Mouse (Mus musculus) fibroblast of lung, adult 2 months (primary cell): Measurements from ENCODE around the gene Fstl1.

Experiments
- DNase-seq: peaks from one replicate; pipeline ENCODE4 v3.0.0-alpha.2; 2011; ENCODE audit warnings: low read depth

Gene Fstl1

DNA sequence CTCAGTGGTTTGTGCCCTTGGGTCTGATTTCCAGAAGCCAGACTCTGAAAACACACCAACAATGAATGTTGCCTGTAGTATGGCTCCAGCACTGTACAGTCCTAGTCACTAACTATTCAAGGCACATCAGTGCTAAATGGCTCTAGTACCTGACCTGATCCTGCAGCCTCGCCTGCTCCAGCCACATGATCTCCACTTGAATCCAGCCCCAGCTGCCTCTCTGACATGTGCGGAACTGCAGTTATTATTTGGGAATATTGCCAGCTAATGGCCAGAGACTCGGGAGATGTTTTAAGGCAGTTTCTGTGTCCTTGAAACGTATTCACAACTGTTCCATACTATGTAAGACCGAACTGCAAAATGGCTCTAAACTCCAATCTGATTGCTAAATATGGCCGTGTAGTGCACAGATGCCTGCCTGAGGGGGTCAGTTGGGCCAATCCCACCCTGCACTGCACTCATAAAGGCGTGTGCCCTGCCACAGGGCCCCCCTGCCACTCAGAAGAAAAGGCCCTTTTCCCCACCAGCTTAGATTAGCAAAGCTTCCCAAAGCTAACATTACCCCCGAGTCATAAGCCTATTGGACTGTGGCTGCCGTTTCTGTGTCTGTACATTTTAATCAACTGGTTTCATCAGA, 11.0 kb downstream of the Fstl1 start:
- no peak for DNase-seq

DNA sequence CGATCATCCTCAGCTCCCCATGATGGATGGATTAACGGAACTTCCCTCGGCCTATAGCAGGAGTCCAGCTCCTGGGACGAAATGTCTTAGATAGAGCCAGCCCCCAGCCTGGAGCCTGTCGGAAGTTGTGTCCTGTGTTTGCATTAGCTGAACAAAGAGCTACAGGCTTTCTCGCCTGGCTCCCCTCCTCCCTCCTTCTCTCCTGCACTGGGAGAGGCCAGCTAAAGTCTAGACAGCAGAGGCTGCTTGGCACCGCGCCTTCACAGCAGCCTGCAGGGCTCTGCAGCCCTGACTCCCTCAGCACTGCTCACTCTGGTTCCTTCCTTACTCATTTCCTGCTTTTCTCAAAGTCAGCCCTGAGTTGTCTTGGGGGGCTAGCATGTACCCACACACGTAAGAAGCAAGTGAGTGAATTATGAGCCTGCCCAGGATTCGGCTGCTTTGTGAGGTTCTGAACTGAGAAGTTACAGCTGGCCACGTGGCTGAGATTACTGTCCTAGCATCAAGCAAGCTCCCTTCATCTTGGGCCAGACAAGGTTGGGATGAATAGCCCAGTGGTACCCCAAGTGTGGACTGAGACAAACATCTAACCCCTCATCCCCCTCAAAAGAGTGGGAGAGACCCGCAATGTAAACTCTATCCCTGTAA, 11.8 kb downstream of the Fstl1 start:
- DNase-seq, result peak; percentile 91

DNA sequence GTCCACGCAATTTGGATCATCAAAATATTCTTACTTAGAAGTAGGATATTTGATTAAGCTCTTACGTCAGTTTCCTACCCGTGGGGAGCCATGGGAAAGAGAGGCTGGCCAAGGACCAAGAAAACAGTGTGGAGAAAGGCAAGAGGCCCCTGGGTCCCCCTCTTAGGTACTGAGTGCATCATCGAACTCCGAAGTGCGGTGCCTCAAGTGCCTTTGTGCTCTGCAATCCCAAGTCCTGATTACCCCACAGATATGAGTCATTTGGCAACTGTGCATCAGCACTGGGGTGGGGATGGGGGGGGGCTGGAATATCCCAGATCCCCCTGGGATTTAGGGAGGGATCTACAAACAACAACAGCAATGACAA, 12.3 kb downstream of the Fstl1 start:
- DNase-seq, result no peak

DNA sequence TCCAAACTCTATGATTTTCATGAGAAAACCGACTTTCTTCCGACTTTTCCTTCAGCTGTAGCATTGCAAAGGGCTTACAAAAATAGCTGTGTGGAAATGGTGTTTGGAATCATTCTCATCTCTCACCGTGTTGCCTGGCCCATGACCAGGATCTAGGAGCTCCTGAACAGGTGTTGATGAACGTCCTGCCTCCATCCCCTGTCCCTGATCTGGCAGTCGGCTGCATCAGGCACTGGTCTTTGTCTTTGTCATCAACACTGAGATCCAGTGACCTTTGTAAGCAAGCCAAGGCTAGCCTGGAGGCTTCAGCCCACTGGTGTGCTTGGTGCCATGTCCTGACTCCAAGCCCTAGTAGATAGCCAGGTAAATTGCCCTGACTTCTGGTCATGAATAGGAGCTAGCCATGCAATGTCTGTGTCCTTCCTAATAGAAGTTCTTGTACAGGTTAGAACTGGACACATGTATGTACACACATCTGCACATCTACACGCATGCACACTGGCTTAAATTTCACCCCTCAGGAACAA, 12.8 kb downstream of the Fstl1 start:
- DNase-seq, result no peak

DNA sequence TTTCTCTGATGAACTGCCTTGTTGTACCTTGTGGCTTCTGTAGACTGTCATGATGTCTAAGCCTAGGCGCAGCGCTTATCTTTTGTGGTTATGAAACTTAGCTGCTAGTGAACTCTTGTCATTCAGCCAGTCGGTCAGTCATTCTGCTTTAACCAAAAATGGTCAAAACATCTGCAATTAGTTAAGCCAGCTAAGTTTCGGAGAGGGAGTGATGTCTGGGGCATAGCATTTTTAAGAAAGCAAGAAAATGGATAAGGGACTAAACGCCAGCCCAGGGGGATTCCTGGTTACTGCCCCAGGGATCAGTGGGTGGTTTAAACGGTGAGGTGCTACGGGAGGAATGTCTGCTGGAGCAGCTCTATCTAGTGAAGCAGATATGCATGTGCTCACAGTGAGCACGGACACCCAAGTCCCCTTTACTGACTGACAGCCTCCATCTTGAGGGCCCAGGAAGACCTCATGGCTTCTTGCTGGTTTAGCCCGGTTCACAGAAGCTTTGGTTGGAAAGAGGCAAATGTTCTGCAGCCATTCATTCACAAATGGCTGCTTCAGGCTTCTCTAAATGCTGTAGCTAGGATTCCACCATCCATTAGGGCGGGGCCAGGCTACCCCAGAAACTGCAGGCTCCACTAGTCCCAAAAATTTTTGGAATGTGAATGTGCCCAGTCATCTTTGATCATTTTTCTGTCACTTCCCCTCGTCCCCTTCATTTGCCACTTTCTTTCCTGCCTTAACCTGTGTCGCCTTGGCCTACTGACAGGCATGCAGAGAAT, 13.5 kb downstream of the Fstl1 start:
- DNase-seq, result peak; percentile 91

DNA sequence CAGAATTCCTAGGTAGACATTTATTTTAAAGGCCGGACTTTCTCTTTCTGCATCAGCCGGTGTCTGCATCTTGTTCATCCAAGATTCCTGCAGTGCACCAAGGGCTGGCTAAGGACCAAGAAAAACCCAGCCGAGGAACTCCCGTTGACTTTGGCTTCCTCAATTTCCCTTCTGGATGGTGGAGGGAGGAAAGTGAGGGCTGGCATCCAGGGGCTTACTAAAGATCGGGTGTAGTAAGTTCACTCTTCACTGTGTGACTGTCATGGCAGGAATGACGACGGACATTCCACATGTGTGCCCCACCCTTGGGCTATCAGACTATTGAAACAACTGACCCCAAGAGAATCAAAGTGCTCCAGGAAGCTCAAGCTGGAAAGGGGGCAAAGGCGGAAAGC, 14.1 kb downstream of the Fstl1 start:
- DNase-seq, result no peak

DNA sequence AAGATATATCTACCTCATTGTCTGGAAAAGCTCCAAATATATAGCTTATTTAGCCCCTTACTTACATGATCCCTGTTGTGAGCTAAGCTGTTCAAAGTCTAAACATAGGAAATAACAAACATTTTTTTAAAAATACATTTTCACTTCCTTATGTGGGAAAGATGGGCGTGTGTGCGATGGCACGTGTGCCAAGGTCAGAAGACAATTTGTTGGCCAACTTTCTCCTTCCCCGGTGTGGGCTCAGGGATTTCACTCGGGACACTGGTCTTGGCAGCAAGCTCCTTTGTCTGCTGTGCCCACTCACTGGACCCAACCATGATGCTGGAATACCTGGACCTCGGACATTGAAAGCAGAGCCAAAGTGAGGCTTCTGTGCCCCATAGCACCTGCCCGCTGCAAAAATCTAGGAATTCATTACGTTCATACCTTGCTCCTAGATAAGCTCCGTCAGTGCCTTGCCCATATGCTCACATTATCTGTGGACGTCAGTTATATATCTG, 19.0 kb downstream of the Fstl1 start:
- DNase-seq, result no peak

DNA sequence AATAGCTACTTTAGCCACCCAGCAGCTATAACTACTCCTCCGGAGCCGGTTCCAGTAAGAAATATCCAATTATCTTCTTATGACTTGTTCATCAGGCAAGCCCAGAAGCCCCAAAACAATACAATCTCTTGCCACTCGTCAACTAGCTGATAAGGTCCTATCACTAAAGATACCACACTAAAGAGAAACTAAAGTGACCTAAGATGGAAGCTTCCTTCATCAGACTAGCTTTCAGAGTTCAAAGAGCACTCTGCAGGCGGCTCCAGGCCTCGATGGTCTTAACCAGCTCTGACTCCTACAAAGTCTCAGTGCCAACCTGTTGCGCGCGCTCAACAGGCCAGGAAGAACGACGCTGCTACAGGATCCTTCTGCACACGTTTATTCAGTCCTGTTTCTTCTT, 19.6 kb downstream of the Fstl1 start:
- DNase-seq, result no peak

DNA sequence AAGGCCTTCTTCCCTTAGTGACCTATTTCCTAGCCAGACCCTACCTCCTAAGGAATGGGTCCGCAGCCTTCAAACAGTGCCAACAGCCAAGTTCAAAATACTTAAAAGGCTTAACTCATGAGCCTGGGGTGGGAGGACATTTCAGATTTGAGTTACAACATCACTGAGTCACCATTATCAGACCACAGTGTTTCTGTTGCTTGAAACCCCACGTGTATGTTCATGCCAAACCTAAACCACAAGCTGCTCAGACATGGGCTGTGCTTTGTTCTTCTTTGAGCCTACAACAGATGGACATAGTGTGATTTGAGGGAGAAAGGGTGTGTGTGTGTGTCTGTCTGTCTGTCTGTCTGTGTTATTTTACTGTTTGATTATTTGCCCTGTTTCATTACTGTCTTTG, 24.4 kb downstream of the Fstl1 start:
- DNase-seq, result peak; percentile 96

DNA sequence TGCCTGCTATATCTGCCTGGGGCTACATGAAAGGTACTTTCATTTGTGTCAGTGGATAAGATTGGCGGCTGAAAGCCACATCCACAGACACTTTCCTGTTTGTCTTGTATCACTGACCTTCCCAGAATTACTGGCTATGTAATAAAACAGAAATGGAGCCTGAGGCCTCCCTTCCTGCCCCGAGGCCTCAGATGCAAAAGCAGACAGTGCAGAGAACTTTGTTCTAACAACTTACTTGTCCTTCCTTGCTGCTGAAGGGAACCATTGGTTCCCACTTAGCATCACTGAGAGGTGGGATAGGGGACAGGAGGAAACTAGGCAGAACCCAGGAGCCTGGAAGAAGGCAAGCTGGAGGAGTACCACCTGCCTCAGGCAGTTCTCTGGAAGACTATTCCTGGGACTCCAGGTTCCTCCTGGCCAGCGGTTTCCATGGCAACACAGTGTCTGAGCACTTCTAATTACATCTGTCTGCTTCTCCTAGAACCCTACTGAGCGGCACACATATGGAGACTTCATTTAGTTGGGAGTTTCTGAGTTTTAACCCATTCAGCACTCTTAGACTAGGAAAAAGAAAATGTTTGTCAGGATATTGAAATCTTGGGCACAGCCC, 26.1 kb downstream of the Fstl1 start:
- no peak for DNase-seq

DNA sequence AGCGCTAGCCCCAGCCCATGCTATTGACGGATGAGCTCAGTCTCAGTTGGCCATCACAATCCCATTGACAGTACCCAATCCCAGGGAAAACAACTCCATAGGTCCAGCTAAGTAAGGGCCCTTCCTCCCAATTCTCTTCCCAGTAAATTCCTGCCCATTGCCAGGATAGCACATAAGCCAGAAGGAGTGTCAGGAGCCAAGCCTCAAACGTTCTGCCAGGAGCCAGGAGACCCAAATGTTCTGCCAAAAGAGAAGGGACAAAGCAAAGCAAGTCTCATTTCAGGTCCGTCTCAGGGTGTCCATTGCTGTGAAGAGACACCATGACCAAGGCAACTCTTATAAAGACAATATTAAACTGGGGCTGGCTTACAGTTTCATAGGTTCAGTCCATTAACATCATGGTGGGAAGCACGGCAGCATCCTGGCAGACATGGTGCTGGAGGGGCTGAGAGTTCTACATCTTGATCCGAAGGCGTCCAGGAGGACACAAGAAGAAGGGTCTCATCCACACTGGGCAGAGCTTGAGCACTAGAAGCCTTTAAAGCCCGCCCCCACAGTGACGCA, 26.8 kb downstream of the Fstl1 start:
- DNase-seq, result no peak

DNA sequence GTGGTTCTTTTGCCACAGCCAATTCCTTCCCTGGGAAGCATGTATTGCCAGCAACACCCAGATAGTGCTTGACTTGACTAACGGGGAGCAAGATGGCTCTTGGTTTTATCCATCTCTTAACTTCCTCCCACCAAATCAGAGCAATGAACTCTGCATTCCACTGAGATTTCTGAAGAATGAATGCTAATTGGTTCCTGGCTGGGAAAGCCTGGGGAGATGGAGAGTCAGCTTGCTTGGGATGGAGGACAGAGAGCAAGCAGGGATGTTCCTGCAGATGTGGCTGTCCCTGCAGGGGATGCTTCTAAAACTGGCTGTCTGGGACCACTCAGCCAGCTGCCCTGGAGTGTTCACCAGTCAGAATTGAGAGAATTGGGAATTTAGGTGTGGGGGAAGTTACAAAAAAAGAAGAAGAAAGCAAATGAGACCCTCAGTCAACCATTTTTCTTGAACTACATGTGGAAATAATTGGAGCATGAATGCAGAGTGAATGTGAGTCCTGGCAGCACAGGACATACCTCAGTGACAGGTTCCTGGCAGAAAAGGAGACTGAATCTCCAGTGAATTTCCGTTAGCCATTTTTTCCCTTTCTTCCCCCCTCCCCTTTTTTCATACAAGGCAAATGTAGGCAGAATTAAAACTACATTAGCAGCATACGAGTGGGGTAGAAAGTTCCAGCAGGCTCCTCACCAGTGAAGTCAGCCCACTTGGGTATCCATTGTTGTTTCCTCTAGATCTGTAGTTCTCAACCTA, 29.2 kb downstream of the Fstl1 start:
- no peak for DNase-seq

DNA sequence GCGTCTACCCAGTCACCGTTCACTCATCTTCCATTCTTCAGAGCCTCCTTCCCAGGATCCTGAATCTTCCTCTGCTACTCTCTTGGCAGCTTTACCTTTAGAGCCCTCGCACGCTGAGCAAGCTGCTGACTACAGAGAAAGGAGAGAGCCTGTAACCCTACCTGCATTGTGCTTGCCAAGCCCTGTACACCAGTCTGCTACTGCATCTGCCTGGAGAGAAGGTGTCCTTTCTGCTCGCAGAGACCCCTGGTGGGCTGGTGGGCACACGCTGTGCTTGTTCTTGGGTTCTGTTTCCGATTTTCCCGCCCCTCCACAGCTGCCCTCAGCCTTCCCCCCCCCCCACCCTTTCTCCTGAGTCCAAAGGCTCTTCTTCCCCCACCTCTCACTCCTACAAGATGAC, 30.6 kb downstream of the Fstl1 start:
- DNase-seq, result no peak

DNA sequence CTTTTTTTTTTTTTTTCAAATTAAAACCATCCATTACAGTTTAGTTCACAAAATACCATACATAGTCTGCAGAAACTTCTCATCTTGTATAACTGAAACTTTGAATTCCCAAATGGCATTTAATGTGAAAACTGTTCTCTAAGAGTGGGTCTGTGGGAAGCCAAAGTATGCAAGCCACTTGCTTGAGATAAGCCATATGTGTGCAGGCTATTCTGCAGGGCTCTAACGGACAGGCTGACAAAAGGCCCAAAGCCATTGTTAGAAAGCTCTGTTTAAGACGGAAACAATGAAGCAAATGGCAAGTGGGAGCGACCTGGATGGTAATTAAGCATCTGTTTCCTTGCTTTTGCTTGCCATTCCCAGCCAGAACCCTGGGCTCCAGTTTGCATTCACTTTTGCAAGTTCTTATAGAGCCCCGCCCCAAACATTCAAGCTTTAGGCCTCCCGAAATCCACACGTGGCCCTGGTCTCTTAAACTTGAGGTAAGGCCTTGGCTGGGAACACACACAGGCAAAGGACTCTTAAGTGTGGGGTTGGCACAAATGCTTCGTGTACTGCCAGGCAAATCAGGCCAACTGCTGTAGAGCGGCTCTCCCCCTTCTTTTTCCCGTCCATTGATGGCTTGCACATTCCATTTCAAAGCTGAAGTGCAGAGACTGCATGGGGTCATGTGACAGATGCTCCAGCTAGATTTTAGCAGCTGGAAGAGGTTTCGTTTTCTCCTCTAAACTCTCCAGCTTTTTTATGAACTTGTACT, 32.4 kb downstream of the Fstl1 start:
- DNase-seq, result no peak

DNA sequence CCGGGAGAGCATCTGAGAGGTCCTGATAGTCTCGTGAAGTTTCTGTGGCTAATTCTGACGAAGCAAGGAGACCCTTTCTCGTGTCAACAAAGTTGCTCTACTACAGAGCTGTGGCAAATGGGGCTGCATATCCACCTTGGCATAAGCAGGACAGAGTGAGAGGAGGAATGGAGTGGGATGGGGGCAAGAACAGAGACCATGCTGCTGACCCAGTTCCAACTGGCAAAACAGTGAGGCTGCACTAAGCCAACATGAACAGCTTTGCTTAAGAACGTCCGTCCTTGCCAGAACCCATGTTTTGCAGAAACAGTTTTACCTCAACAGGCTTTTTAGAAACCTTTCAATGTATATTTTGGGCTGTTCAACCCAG, 32.9 kb downstream of the Fstl1 start:
- no peak for DNase-seq

DNA sequence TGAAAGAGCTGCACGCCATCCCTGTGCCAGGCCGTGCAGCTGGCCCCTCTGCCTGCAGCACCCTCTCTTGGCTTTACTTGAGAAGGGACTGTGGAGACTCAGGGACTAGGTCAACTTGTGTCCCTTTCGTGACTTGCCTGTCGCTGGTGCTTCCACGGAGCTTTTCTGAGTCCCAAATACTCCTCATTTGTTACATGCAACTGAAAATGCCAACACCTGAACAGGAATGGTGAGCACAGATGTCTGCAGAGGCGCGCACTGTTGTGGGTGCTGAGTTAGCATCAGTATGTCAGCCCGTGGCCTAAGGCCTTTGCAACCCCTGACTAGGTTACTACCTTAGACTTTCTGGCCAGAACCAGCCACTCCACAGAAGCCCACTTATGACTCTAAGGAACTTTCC, 35.2 kb downstream of the Fstl1 start:
- DNase-seq, result no peak

DNA sequence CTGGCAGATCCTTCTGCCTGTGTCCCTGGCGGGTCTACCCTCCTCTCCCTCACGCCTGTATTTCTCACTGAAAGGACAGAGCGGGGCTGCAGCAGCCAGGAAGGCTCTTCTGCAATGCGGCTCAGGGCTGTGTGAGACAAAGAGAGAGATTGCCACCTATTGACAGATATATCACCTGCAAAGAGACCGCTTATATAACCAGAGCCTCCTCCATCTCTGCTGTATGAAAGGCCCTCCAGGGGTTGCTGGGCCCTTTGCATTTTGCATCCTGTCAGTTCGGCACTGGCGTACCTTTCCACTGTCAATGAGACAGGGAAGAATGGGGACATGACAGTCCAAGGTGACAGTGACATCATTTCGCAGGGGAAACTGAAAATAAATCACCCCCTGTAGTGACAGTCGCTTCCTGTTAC, 35.8 kb downstream of the Fstl1 start:
- DNase-seq, result no peak

DNA sequence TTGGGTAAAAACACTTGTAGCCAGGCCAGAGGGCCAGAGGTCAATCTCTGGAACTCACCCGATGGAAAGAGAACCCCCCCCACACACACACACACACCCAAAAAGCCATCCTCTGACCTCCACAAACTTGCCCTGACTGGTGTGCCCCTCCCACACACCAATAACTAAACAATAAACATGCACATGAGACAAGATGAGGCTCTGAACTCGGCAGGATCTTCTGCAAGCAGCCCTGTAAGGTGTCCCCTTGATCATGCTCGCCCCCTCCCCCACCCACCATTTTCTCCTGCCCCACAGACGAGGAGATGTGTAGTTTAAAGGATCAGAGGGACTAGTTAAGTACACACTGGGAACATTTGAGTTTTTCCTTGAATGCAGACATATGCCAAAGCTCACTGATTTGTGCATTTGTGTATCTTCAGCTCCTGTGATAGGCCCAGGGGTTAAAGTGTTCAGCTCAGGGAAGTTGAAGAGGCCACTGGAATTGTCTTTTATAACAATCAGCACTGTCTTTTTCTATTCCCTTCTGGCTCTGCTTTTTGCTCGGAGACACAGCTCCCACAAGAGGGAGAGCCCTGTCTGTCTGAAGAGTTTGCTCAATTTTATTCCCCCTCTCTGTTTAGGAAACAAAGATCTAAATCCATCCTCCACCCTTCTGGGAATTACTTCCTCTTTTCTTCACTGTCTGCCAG, 37.2 kb downstream of the Fstl1 start:
- no peak for DNase-seq

DNA sequence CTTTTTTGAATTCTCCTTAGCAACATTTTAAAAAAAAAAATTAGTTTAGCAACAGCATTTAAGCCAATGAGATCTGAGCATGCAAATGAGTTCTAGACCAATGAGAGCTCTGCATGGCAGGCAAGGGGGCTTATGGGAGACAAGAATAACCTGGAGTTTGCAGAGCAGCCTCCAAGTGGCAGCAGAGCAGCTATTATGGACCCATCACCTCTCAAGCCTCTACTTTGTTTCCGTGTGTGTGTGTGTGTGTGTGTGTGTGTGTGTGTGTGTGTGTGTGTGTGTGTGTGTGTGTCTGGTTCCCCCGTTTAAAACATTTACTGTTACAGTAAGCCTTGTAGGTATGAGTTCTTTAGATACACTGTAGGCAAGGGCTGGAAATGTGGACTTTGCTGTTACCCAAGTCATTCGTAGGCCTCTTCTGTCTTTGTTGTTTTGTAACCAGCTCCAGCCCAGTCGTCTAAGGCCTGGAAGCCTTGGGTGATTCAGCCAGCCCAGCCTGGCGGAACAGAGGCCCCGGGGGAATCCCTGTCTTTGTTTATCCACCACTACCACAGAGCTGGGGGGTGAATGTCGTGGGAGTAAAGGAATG, 37.8 kb downstream of the Fstl1 start:
- DNase-seq, result peak; percentile 84

DNA sequence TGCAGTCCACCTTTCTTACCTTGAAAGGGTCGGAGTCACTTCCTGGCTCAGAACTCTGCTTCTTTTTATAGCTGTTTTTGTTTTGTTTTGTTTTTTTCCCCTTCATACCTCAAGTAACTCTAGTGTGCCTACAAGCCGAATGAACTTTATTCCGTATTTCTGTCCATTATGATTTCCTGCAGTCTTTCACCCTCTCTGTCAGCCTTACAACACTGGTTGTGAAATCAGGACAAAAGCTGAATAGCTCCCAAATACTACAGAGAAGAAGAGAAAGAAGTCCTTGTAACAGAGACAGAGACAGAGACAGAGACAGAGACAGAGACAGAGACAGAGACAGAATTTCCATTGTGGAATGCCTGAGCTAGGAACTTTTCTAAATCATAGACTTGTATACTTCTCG, 41.3 kb downstream of the Fstl1 start:
- DNase-seq, result no peak
